Mouse (Mus musculus) ES-E14 (cell line): ENCODE results near the gene Hrc.

Source experiments
- CHD2 ChIP-seq: IDR thresholded peaks from 2 replicates; pipeline ENCODE4 v1.6.1; 2014; ENCODE audit warnings: mild to moderate bottlenecking, low read depth, low read length, inconsistent platforms
- HCFC1 ChIP-seq: IDR thresholded peaks from 2 replicates; pipeline ENCODE4 v1.6.1; 2012; ENCODE audit warnings: low read length, inconsistent platforms, borderline replicate concordance; ENCODE audit not compliant: insufficient read depth
- ZC3H11A ChIP-seq: IDR thresholded peaks from 2 replicates; pipeline ENCODE4 v1.6.1; 2012; ENCODE audit warnings: low read depth, mild to moderate bottlenecking, inconsistent platforms, low read length, borderline replicate concordance

- no peak for TF ChIP-seq ZC3H11A
- TF ChIP-seq CHD2: no peak
- no peak for TF ChIP-seq HCFC1
Observed at GRCm38 (mm10) chr7:45340669-45341068, 5.6 kb downstream of the Hrc start.
